Mouse (Mus musculus): Measurements from ENCODE around the gene Avl9. TPM values are rescaled to one million over a fixed set of nuclear protein-coding genes. Genes with fewer than 3 reads are reported as not detected.

Gene Avl9
- 10 to 100 TPM; 34.4 to 36.7 TPM for polyA plus RNA-seq (2017; shearing (Covaris generic))

GRCm38 (mm10) chr6:56714574-56715269, at the start of gene Avl9:
Avl9 (plus strand) TSS chr6:56714899.

GRCm38 (mm10) chr6:56703931-56704900, 10.5 kb upstream of the Avl9 start, which contains the start of gene Lsm5:
Lsm5 (minus strand) TSS chr6:56704710.

DNA sequence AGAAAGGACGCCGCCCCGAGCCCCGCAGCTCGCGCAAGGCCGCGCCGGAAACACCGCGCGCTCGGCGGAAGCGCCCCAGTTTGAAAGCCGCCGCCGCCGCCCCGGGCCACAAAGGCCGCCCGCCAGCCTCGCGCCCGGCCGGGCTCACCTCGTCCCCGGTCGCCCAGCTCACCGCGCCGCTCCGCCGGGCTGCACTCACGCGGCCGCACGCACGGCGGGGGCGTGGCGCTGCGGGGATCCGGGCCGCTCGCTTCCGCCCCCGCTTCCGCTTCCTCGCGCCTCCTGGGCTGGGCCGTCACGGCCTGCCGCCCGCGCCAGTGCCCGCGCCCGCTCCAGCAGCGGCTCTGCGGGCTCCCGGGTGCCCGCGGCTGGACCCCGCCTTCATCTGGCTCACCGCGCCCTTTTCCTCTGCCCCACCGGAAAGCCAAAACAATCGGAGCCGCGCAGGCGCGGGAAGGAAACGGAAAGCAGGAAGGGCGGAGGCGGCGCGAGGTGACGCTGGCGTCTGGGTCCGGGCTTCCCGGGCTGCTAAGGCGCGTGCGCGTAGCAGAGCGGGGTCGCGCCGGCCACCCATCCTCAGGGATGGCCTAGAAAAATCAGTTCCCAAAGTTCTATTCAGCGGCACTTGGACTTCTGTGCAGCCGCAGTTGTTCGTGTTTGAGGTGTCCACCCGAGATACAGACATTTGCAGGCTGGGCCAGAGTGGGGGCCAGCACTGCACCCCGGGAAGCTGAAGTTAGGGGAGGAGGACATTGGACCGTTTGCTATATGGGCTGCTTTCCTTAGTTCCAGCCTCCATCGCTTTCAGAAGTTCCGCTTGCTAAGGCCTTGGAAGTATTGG, 82.8 kb downstream of the Avl9 start, which contains the start of gene Kbtbd2:
Gene Kbtbd2 (minus strand): TSS at position 503 of the 841 bp plus-strand sequence.

Other genes with a start within 250 kb of the Avl9 start
- gene Pde1c, start 145.8 kb upstream of the Avl9 start, polyA plus RNA-seq (2017; shearing (Covaris generic)), result 1 to 10 TPM in 1 of 2 experiments, under 1 TPM in 1; 0.18 to 2.7 TPM
- 100 to 1,000 TPM; 102 to 112 TPM for gene Lsm5, start 10.2 kb upstream of the Avl9 start, polyA plus RNA-seq (2017; shearing (Covaris generic))
- gene Kbtbd2, start 82.9 kb downstream of the Avl9 start, polyA plus RNA-seq (2017; shearing (Covaris generic)), result 10 to 100 TPM; 61.3 to 73.0 TPM
- gene Fkbp9, start 117.2 kb downstream of the Avl9 start, polyA plus RNA-seq (2017; shearing (Covaris generic)), result under 1 TPM; 0.31 to 0.46 TPM
- 10 to 100 TPM; 80.5 to 80.7 TPM for gene Nt5c3, start 209.0 kb downstream of the Avl9 start, polyA plus RNA-seq (2017; shearing (Covaris generic))
- under 1 TPM; 0.07 to 0.22 TPM for gene Vmn1r4, start 209.1 kb downstream of the Avl9 start, polyA plus RNA-seq (2017; shearing (Covaris generic))

Data from inflammation-experienced regulatory T-cells (primary cell).